Mouse (Mus musculus): ENCODE results near the gene Abraxas2. TPM values are rescaled to one million over a fixed set of nuclear protein-coding genes. Genes with fewer than 3 reads are reported as not detected.

Gene Abraxas2
- polyA plus RNA-seq, 1 experiment from 2014 or later, result 40.7 TPM

GRCm38 (mm10) chr7:132930850-132931559 lies 72.0 kb downstream of the Abraxas2 start, which contains the start of gene Zranb1:
Zranb1 (plus strand) TSS chr7:132931142.
- DNase-seq (ENCODE audit: low spot score) (peak; percentile 99), ATAC-seq (ENCODE audit: insufficient number of reproducible peaks, low FRiP score, low TSS enrichment, low read depth) (peak; percentile 99)
- Histone ChIP-seq H3K4me1 (ENCODE audit: control insufficient read depth, insufficient read depth, low read length) (no peaks in the 10 kb centered on the region), H3K9me3 (ENCODE audit: control insufficient read depth, low read length) (no peaks in the 10 kb centered on the region), H3K36me3 (ENCODE audit: control insufficient read depth, insufficient read depth, low read length) (no peaks in the 10 kb centered on the region), H3K4me3 (ENCODE audit: low read depth, low read length) (peak within 1 kb of the TSS; percentile 88), H3K27me3 (ENCODE audit: control insufficient read depth, insufficient read depth, low read length) (no peaks in the 10 kb centered on the region), H3K9ac (ENCODE audit: low read length) (peak within 1 kb of the TSS; percentile 96), H3K27ac (replicated peaks; ENCODE audit: low read depth, low read length) (peak within 1 kb of the TSS; percentile 98), H3K4me2 (ENCODE audit: low read depth, severe bottlenecking) (peak within 1 kb of the TSS; percentile 76)
- under 1% methylated on average over 69 of the region's 93 CpGs for WGBS

DNA sequence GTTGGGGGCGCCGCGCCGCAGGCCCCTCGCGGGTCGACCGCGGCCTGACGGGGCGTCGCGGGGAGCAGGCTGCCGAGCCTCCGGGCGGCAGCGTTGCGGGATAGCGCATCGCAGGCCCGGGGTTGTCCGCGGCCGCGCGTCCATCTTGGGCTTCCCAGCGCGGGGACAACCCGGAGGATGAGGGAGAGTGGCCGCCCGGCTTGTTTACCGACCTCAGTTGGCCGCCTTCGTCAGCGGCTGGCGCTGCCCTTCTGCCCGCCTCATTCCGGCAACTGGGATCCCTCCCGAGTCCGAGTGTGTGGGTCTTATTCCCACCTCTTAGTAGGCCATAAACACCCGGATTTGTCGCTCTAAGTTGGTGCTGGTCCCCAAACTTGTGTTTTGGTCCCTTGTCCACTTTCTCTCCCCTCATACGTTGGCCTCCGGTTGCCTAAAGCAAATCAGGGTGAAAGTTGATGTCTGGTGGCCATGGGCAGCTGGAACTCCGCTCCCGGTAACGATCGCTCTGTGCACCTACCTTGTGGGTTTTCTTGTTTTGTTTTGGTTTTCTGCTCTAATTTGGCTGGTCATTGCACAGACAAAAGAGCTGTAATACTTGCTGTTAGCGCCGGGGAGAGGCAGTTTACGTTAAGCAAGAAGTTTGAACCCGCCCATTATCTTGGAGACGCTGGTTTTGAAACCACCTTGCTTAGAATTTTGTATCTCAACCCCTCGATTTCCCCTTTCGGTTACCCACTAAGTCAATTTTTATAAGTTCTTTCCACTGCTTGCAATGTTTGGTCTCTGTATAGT lies 72.7 kb downstream of the Abraxas2 start:
- H3K9ac ChIP-seq (ENCODE audit: low read length), result peak overlapping the region; percentile 96
- H3K4me2 ChIP-seq (ENCODE audit: low read depth, severe bottlenecking), result peak overlapping the region; percentile 76
- no peaks in the 10 kb centered on the region for H3K27me3 ChIP-seq (ENCODE audit: control insufficient read depth, insufficient read depth, low read length)
- no peaks in the 10 kb centered on the region for H3K4me1 ChIP-seq (ENCODE audit: control insufficient read depth, insufficient read depth, low read length)
- peak overlapping the region; percentile 88 for H3K4me3 ChIP-seq (ENCODE audit: low read depth, low read length)
- peak; percentile 64 for DNase-seq (ENCODE audit: low spot score)
- under 1% methylated on average over 50 of the region's 55 CpGs for WGBS
- H3K9me3 ChIP-seq (ENCODE audit: control insufficient read depth, low read length), result no peaks in the 10 kb centered on the region
- no peak; the same call in 1 of the 2 replicates for ATAC-seq (ENCODE audit: insufficient number of reproducible peaks, low FRiP score, low TSS enrichment, low read depth)
- H3K36me3 ChIP-seq (ENCODE audit: control insufficient read depth, insufficient read depth, low read length), result no peaks in the 10 kb centered on the region
- H3K27ac ChIP-seq (replicated peaks; ENCODE audit: low read depth, low read length), result peak overlapping the region; percentile 98

DNA sequence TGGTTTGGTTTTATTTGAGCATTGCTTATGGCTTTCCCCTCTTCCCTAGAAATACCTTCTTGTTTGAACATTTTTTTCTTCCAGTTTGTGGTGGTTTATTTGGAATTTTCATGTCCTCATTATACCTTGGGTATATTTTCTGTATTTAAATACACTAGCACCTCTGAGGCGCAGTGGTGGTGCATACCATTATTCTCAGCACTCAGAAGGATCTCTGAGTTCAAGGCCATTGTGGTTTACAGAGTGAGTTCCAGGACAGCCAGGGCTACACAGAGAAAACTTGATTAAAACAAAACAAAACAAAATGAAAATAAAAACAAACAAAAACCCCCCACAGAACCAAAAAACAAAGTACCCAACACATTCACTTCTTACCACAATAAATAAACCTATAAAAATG lies 74.3 kb downstream of the Abraxas2 start:
- DNase-seq (ENCODE audit: low spot score) (no peak), ATAC-seq (ENCODE audit: insufficient number of reproducible peaks, low FRiP score, low TSS enrichment, low read depth) (no peak)
- no peaks in the 10 kb centered on the region for H3K36me3 ChIP-seq (ENCODE audit: control insufficient read depth, insufficient read depth, low read length)
- H3K9ac ChIP-seq (ENCODE audit: low read length), result no peak overlapping the region
- WGBS, result 87% methylated on average over 1 of the region's 1 CpGs
- no peaks in the 10 kb centered on the region for H3K27me3 ChIP-seq (ENCODE audit: control insufficient read depth, insufficient read depth, low read length)
- no peaks in the 10 kb centered on the region for H3K9me3 ChIP-seq (ENCODE audit: control insufficient read depth, low read length)
- H3K4me3 ChIP-seq (ENCODE audit: low read depth, low read length), result no peak overlapping the region
- H3K4me1 ChIP-seq (ENCODE audit: control insufficient read depth, insufficient read depth, low read length), result no peaks in the 10 kb centered on the region
- H3K27ac ChIP-seq (replicated peaks; ENCODE audit: low read depth, low read length), result no peak overlapping the region
- H3K4me2 ChIP-seq (ENCODE audit: low read depth, severe bottlenecking), result no peak overlapping the region

Other genes starting within 250 kb of the Abraxas2 start
- gene Lhpp, start 248.6 kb upstream of the Abraxas2 start, polyA plus RNA-seq (2014; fragmentation: Nextera tagmentation; extraction: Ambion mirVana), result 20.6 and 22.4 TPM in 2 replicates
- 23.8 and 29.3 TPM in 2 replicates for gene Fam53b, start 45.3 kb upstream of the Abraxas2 start, polyA plus RNA-seq (2014; fragmentation: Nextera tagmentation; extraction: Ambion mirVana)
- gene Eef1akmt2, start 6.6 kb upstream of the Abraxas2 start, polyA plus RNA-seq (2014; fragmentation: Nextera tagmentation; extraction: Ambion mirVana), result 76.6 and 79.4 TPM in 2 replicates
- 16.5 and 16.6 TPM in 2 replicates for gene Zranb1, start 71.9 kb downstream of the Abraxas2 start, polyA plus RNA-seq (2014; fragmentation: Nextera tagmentation; extraction: Ambion mirVana)